Mouse (Mus musculus): ENCODE data around the gene Mepce.

DNA sequence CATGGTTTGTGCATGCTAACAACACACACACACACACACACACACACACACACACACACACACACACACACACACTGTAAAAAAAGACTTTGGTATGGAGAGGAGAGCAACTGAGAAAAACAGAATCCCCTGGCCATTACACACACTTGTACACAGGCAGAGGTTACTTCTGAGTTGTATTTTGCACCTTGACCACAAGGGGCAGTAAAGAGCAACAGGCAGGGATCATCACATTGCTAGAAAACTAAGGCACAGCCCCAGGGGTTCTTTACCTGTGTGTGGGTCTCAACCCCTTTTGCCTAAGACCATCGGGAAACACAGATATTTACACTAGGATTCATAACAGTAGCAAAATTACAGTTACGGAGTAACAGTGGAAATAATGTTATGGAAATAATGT lies 16.7 kb downstream of the Mepce start:
- TF ChIP-seq CTCF (IDR thresholded peaks at IDR 0.05; ENCODE audit: low read depth, low read length) (no peak), POLR2A (IDR thresholded peaks at IDR 0.05; ENCODE audit: borderline replicate concordance, low read depth, low read length) (no peak)
